ENCODE assay signal across 9 mouse cellular contexts in the genomic region with DNA sequence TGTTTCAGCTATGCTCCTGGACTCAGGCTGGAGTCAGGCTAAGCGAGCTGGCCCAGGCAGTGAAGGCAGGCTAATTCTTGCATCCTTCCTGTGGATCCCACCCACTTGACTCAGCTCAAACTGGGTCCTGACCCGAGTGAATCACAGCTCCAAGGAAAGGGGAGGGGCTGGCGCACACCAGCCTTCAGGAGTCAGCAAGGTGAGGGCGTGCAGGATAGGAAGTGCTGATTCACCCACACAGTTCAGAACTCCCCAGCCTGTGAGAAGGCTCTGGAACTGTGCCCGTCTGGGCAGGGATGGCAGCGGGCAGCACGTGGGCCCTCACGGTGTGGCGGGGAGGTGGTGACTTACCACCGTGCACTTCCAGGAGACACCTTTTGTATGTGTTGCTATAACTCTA. TPM values are rescaled to one million over a fixed set of nuclear protein-coding genes. Genes with fewer than 3 reads are reported as not detected.
DNase-seq lines count a peak whose midpoint lies in the region; ATAC-seq and TF ChIP-seq lines count a peak whose summit lies in the region.
"Had no signal": no experiment of that assay in that cellular context is flagged by ENCODE, and none has a peak within 500 bp of the region (broad histone marks: within the 10 kb centered on the region; RNA-seq: fewer than 3 reads in every experiment).

No protein-coding gene starts in this region.

- TF ChIP-seq POLR2A in kidney, adult 2 months (IDR thresholded peaks at IDR 0.05; ENCODE audit: low read depth, low read length), result no peak

- no peaks in the 10 kb centered on the region; the same call in 1 of the 2 replicates for H3K4me1 ChIP-seq in kidney, adult 2 months (ENCODE audit: control insufficient read depth, insufficient read depth, low read length)

- H3K27me3 ChIP-seq in kidney, adult 2 months (replicated peaks; ENCODE audit: control insufficient read depth, insufficient read depth, low read length), result no peaks in the 10 kb centered on the region
- H3K27me3 ChIP-seq: heart, embryonic 13.5 days had no signal

- ATAC-seq in erythroid progenitor cell, adult 5-6 weeks (replicated peaks; ENCODE audit: low FRiP score, poor library complexity, severe bottlenecking), result 0 out of 2 replicates have a peak, but pooled peaks have one; percentile 10

- peak; percentile 64 for DNase-seq in ovary, adult 18-20 months (ENCODE audit: low spot score)
- DNase-seq in ovary, postnatal 10 days (ENCODE audit: low spot score), result no peak
- DNase-seq in kidney, adult 2 months, result peak; percentile 70
- peak; percentile 62 for DNase-seq in ovary, postnatal 36 days (ENCODE audit: low spot score)
- no peak for DNase-seq in embryo, embryonic 10 days (ENCODE audit: low spot score)
- no peak for DNase-seq in embryo, embryonic 11 days
- DNase-seq in right cerebral cortex, postnatal 10 days (ENCODE audit: low spot score in 2 of 2), result no peak

- H3K27ac ChIP-seq in kidney, adult 2 months (ENCODE audit: insufficient read depth, low read depth, low read length), result no peak overlapping the region
- H3K27ac ChIP-seq: heart, embryonic 13.5 days had no signal

- WGBS in kidney, adult 2 months, result 56% methylated on average over 10 of the region's 10 CpGs

- no peak overlapping the region for H3K4me3 ChIP-seq in kidney, adult 2 months (ENCODE audit: insufficient read depth, low read depth, low read length)
- H3K4me3 ChIP-seq: heart, embryonic 13.5 days had no signal

- TF ChIP-seq CTCF in kidney, adult 2 months (conservative IDR thresholded peaks at IDR 0.05; ENCODE audit: insufficient read depth, insufficient read length, low read depth, low read length), result no peak

- H3K36me3 ChIP-seq in kidney, adult 2 months (ENCODE audit: control insufficient read depth, insufficient read depth, low read length), result no peaks in the 10 kb centered on the region
- H3K36me3 ChIP-seq: heart, embryonic 13.5 days had no signal

RNA-seq across cellular contexts. Expression of a gene that starts 11.8 kb away (rescaled TPM):
- total RNA-seq in erythroid progenitor cell, adult 5-6 weeks (2015; ENCODE audit: low replicate concordance), result 2.5 TPM in 1 of 2 replicates, not detected in the other
- total RNA-seq in erythroid progenitor cell, adult 5-6 weeks (2017; ENCODE audit: low replicate concordance), result not detected in 2 replicates
- 7.8 and 7.9 TPM in 2 replicates for polyA plus RNA-seq in kidney, adult 2 months (2012; rRNA removed)

Comparison
In these comparisons a context has a peak if more than half of its experiments do, and no peak if none do; other contexts are left out.
1. DNase-seq: peak in ovary, adult 18-20 months (single experiment), kidney, adult 2 months (single experiment) and ovary, postnatal 36 days (single experiment); none in ovary, postnatal 10 days (single experiment), embryo, embryonic 10 days (single experiment), embryo, embryonic 11 days (single experiment) and right cerebral cortex, postnatal 10 days (0 of 2).